Mouse (Mus musculus) cerebellum, adult 9-11 months (tissue): ENCODE data around the gene Zmynd15.
"Not testable (repeated sequence)": the region's sequence is repeated elsewhere in the genome, so short reads cannot be mapped to it uniquely, and the experiment has no call there.

Source experiments
- DNase-seq: peaks from one replicate; pipeline ENCODE4 v3.0.0; 2022

Gene Zmynd15

DNA sequence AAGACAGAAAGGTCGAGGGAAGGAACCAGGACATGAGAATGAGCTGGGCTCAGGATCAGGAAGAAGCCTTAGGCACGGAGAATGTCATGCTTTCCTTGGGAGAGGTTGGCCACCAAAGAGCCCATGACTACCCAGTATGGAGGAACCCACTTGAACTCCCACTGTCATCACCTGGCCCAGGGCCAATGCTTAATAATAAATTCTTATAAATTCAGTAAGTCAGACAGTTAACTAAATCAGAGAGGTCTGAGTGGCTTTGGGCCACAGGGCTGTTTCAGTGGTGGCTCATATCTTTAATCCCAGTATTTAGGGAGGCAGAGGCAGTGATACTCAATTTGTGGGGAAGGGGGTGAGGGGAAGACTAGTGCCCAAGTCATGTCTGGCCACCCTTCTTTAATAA, 8.3 kb upstream of the Zmynd15 start:
- DNase-seq: no peak

DNA sequence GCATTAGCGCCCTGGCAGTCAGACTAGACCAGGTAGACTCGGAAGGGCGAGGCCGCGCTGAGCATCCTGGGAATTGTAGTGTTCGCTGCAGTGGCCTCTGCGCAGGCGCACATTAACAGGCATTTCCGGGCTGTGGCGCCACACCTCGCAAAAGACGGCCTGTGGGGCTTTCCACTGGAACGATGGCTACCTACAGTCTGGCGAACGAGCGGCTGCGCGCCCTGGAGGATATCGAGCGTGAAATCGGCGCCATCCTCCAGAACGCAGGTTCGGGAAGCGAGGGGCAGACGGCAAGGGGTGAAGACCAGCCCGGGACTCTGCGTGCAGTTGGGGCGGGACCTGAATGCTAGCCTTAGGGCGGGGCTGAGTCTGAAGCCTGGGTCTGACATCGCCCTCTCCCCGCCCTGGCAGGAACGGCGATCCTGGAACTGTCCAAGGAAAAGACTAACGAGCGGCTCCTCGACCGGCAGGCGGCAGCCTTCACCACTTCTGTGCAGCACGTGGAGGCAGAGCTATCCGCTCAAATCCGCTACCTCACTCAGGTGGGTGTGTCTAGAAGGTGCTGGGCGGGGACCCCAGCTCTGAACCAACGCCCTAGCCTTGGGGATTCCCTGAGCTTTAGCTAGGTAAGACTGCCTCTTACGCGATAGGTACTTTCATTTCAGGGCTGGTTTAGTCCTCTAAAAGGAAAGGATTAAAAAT, 7.3 kb upstream of the Zmynd15 start, which contains the start of gene Med11:
Med11 (plus strand) TSS at position 123 of the 702 bp plus-strand sequence.
- peak; percentile 98 for DNase-seq

DNA sequence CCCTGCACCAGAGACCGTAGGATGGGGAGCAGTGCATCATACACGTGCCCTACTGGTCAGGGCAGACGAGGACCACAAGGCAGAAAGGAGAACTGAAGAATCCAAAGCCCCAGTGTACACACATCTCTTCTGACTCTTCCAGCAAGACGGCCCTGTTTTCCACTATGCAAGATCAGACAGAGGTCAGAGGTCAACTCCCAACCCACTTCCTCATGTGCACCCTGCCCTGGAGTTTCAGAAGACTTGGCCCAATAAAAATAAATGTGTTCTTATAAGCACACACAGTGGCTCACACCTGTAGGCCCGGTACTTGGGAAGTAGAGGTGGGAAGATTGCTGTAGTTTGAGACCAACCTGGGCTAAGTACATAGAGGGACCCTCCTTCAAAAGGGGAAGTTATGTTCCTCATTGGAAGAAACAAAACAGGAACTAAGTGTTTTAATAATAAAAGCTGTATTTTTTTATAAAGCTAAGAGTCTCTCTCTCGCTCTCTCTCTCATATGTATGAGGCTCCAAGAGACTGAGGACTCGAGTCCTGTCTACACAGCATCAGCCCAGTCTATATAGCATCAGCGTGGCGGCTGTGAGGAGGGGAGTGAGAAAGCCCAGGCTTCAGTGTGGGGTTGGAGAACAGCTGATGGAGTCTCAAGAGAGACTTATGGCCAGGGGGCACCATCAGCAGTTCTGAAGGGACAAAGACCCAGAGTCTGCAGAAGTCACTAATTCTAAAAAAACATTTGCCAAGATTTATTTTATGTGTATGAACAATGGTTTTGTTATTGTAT, 5.8 kb upstream of the Zmynd15 start:
- no peak for DNase-seq

DNA sequence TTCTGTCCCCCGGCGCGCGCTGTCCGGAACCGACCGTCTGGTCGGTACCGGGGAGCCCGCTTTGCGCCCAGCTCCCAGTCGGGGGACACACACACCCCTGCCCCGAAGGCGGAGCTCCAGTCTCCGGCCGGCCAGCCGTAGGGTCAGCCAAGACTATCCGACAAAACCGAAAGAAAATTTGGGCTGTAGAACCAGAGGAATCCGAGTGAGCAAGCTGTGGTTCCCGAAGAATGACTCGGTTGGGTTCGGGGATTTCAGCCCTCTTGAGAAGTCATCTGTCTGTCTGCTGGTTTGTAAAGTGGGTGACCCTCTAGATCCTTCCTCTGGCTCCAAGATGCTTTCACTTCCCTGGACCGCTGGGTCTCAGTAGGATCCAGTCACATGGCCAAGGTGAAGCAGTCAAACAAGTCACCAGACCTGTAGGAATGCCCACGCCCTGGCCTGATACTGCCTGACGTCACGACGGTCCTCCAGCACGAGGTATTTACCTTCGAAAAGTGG, 418 bp downstream of the Zmynd15 start, which contains the start of gene Cxcl16:
Cxcl16 (minus strand) TSS at position 384 of the 501 bp plus-strand sequence.
- no peak for DNase-seq

DNA sequence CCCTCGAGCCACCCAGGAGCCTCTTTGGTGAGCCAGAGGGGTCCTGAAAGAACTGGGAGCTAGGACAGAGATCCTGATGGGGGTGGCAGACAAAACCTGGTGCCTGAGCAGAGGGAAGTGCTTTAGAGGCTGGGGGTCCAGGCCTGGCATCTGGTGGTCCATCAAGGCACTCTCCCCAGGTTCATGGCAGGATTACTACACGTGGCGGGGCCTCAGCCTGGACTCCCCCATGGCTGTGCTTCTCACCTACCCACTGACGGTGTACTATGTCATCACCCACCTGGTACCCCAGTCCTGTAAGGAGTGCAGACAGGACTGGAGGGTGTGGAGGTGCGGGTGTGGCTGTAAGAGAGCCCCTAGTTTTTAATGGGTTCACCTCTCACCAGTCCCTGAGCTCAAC, 4.7 kb downstream of the Zmynd15 start:
- no peak for DNase-seq

DNA sequence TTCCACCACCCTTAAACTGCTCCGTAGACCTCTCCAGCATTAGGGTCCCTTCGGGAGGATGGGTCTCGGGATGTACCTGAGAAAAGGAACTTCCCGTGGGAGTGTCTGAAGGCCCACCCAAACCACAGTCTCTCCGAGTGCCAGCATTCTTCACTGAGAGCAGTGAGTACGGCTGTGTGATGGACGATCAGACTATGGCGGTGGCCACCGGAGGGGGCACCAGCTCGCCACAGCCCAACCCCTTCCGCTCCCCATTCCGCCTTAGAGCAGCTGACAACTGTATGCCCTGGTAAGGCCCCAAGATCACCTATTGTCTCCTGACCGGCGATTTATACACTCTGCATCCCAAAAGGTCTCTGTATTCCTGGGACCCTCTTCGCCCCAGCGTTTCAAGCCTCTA, 6.0 kb downstream of the Zmynd15 start:
- no peak for DNase-seq

DNA sequence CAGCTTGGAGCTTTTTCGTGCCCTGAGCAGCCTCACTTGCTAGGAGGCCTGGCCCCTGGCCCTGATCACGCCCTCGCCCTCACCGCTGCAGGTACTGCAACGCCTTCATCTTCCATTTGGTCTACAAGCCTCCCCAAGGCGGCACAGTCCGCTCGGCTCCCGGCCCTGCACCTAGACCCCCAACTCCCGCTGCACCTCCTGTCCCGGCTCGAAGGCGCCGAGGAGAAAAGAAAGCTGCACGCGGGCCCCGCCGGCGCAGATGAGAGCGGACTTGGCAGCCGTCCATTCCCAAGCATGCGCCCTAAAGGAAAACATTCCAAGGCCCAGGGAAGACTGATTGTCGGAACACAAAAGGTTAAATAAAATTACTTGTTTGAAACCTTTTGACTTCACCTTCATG, 6.6 kb downstream of the Zmynd15 start:
- no peak for DNase-seq

DNA sequence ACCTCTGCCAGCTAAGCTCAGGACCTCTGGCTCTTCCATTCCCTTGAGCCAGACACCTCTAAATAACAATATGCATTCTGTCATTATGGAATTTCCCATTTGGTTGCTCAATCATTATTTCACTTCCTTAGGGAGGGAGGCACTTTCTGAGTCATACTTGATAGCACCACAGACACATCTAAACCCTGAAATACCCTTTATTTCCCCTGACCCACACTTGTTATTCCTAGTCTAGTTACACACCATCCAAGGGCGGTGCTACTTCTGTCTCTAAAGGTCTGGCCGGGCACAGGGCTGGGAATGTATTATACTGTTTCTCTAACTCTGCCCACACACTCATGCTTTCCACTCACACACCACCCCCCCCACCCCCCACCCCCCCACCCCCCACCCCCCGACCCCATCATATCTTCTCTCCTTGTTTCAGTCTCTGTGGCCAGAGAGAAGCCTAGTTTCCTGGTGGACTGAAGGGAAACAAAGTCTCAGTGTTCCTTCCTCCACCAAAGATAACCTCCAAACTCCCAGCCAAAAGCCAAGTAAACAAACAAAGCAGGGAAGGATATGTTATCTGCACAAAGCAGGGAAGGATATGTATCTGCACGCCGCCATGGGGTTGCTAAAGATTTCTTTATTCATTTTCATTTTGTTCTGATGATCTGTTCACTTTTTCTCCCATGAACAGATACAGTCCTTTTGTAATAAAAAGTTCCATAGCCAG, 8.8 kb downstream of the Zmynd15 start:
- DNase-seq: no peak

DNA sequence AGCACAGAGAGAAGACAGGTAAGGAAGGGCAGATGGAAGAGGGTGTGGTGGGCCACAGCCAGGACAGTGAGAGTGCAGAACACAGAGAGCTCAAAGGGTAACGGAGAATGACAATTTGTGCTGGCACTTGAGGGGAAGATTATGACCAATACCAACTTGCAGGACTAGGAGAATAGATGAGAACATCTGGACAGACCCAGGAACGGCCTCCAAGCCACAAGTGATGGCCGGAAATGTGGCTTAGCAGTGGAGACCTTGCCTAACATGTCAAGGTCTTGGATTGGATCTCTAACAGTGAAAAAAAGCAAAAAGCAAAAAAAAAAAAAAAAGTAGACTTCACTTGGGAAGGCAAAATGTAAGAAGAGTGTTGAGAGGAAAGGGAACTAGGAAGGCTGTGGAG, 10.5 kb downstream of the Zmynd15 start:
- DNase-seq: no peak

DNA sequence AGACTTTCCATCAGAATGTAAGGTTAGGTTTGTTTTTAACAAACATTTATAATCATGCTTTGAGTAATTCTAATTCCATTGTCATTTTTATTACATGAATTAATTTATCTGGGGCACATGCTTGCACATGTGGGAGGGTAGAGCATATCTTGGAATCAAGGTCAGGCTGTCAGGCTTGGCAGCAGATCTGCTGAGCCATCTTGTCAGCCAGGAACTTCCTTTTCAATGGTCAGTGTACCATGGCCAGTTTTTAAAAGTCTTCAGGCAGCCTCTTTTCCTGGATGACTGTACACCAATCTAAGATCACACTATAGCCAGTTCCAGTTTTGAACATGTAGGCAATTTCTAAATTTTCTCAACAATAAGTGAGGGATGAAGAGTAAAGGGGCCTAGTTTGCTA, 13.5 kb downstream of the Zmynd15 start:
- DNase-seq: no peak

DNA sequence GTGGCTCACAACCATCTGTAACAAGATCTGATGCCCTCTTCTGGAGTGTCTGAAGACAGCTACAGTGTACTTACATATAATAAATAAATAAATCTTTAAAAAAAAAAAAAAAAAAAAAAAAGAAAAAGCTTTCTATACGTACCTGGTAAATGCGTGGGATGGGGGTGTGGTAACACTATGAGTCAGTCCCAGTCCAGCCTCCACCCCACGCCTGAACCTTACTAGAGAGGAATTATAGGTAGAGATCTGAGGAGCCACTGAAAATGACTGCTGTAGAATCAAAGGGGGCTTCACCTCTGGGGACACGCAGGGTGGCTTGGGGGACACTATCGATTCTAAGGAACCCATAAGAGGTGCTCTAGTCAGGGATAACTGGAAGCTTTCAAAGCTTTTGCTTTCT, 14.1 kb downstream of the Zmynd15 start:
- not testable (repeated sequence) for DNase-seq

DNA sequence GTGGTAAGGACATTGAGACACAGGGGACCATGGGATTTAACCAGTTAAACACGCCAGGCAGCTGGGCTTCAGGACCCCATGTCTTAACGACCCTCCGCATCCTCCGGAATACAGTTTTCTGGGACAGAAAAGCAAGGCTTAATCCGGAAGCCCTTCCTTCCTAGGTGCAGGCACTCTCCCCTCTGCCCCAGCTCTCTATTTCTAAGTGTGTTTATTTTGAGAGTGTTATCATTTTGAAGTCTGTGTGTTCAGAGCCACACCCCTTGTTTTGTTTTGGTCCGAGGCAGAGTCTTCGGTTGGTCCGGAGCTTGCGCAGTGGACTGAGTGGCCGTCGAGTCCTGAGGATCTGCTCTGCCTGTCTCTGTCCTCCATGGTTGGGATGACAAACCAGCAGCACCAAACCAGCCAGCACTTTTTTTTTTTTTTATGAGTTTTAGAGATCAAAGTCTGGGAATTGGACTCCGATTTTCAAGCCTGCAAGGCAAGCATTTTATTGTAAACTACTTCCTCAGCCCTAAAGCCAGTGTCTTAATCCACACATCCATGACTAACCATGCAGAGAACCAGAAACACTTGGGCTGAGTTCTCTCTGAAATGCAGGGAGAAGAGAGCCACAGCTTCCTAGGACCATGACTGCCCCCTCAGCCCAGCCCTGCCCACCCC, 15.8 kb downstream of the Zmynd15 start:
- DNase-seq: no peak

DNA sequence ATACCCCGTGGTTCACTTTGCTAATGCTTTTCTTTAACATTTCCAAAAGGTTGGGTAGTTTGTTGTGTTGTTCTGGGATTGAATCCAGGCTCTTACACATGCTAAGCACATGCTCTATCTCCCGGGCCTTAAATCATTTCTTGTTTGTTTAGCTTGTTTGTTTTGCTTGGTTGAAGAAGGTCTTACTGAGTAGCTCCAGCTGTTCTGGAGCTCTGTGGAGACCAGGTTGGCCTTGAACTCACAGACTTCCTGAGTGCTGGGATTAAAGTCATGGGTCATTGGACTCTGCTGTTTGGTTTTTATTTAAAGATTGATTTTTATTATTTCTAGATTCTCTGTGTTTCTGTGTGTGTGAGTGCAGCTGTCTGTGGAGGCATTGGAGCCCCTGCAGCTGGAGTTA, 26.3 kb downstream of the Zmynd15 start:
- no peak for DNase-seq

DNA sequence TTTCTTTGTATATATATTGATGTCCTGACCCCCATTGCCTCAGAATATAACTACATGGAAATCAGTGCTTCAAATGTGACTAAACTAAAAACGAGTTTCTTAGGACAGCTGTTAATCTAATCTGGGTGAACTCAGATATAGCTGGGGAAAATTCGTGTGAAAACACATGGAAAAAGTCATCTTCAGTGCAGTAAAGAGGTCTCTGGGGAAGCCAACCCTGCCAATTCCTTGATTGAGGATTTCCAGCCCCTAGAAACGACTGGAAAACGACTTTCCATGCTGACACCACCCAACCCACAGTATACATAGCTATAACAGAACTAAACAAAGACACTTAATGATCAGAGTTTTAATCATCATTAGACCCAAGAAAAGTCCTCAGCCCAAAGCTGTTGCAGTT, 28.6 kb downstream of the Zmynd15 start:
- DNase-seq: no peak

DNA sequence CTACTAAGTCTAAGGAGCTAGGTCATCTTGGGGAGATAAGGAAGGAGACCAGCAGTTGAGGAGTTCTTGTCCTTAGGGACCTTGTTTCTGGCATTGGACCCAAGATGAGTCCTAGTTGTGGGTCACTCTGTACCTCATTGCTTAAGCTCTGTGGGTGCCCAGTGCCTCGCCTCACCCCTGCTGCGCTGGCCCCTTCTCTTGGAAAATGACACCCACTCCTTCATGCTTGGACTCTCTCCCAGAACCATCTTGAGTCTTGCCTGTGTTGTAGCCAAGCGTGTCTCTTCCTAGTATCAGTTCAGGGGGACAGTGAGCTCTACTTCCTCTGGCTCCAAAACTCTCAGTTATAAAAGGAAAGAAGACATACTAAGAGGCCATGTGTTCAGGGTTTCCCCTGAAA, 29.9 kb downstream of the Zmynd15 start:
- no peak for DNase-seq

DNA sequence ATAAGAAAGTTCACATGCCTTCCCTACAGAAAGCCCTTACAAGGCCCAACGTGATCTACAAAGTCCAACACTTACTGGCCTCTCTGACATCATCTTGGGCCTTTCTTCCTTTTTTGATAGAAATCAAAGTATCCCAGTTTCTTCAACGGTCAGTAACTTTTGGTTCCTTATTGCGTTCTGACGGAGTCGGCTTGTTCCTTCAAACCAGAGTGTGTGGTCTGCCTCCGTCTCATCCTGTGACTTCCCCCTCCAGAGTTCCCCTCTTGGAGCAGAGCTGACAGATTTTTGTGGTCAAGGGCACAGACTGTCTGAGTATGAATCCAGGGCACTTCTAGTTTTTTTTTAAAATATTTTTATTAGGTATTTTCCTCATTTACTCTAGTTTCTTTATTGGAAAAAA, 30.5 kb downstream of the Zmynd15 start:
- no peak for DNase-seq

DNA sequence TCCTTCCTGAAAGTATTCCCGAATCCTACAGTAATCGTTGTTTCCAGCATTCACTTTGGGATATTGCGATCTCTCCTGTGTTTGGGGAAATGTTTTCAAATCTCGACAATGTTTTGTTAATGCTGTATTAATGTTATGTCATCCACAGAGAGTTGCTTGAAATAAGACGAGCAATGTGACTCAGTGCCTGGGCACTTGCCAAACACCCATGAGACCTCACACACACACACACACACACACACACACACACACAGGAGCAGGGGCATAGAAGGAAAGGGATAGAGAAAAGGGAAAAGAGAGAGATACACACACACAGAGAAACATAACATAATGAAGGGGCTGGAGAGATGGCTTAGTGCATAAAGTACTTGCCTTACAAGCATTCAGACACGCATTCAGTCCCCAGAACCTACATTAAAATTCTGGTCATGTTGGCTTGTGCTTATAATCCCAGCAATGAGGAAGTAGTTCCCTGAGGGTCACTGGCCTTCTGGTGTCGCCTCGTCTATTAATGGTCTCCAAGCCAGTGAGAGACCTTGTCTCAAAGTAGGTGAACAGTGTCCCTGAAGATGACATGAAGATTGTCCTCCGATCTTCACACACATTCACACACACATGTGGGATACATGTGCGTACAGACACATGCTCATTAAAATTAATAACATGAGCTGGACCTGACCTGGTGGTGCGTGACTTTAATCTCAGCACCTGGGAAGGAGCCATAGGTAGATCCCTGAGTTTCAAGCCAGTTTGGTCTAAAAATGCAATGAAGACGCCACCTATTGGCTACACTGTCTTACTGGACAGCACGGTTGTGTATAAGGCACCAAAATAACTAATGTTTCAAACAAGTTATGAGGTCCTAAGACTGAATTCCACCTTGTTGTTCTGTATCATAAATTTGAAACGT, 40.6 kb downstream of the Zmynd15 start:
- no peak for DNase-seq

DNA sequence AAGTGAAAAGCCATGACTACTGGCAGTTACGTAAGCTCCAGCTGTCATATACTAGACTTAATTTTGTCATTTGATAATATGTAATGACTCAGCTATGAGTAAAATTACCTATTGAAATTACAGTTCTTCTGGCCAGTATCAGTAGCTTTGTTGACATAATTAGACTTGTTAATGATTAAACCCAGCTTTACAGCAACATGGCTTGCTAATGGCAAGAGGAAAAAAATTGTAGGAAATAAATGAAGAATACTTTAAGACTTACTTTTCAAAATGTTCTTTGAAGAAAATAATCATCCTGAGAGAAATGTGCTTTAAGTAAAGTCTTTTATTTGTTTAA, 41.2 kb downstream of the Zmynd15 start:
- no peak for DNase-seq

DNA sequence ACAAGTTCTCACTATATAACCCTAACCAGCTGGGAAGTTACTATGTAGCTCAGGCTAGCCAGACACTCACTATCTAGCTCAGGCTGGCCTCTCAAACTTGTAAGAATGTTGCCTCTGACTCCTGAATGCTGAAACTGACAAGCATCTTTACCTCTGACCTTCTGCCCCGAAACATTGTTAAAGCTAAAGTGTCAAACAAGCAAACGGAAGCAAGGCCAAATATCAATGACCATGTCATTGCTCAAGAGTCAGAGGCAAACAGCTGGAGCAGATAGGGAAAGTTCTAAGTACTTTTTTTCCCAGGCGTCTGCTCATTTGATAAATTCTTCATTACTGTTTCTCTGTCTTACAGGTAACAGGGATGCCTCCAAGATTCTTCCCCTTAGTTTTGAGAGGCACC, 42.8 kb downstream of the Zmynd15 start:
- no peak for DNase-seq

DNA sequence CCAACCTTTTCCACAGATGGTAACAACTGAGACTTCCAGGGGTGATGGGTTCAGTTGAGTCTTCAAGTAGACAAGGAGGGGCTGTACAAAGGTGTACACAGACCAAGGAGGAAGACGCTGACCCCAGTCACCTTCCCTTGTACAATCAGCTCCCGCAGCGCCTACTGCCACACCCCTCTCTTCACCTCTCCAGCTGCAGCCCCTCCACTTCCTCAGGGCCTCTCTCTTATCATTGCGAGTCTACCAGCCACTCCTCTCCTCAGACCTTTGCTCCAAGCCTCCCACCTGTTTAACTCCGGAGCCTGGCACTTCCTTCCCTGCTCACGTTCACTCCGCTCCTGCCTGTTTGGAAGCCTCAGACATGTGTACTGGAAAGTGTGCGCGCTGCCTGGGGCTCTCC, 45.7 kb downstream of the Zmynd15 start, which contains the start of gene Tm4sf5:
Tm4sf5 (plus strand) TSS at position 275 of the 400 bp plus-strand sequence.
- DNase-seq: no peak

DNA sequence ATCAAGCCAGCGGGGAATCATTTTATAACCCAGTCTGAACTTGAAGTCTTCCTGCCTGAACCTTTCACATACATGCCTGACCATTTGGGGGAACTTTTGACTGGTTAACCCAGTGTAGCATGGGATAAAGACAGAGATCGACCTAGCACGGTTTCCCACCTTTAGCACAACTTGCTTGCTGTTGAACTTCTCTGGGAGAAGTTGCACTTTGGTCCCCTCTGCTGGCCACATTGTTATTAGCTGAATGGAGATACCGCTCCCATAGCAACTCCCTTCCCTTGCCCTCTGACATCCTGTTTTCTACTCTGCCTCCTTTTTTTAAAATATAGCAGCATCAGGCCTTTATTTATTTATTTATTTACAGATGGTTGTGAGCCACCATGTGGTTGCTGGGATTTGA, 47.2 kb downstream of the Zmynd15 start:
- DNase-seq: no peak

DNA sequence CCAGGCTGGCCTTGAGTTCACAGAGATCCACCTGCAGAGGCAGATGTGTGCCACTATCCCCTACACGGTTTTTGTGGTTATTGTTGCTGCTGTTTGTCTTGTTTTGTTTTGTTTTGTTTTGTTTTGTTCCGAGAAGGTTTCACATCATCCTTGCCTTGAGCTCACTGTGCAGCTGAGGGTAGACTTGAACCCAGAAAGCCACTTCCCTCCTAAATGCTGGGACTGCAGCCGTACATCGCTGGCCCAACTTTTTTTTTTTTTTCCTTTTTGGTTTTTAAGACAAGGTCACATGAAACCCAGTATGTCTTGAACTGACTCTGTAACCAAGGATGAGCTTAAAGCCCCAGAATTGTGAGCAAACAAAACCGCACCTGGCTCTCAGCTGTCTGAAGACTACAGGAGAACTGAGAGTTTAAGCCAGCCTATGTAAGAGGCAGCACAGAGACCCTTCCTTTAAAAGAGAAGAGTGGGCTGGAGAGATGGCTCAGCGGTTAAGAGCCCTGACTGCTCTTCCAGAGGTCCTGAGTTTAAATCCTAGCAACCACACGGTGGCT, 47.8 kb downstream of the Zmynd15 start:
- no peak for DNase-seq
